Mouse (Mus musculus) liver, adult 2 months (tissue): Measurements from ENCODE around the gene Eif4a1.
A peak's percentile ranks its signal among the peaks of the same experiment; 100 is the strongest.

ENCODE experiments used
- CTCF ChIP-seq: fragments of 200-500 bp; IDR thresholded peaks from 2 replicates; pipeline ENCODE4 v1.5.1; 2011; ENCODE audit warnings: low read depth, low read length, control low read depth
- POLR2A ChIP-seq: fragments of 200-500 bp; IDR thresholded peaks from 2 replicates; pipeline ENCODE4 v1.6.1; 2011; ENCODE audit warnings: low read length, control low read depth; ENCODE audit not compliant: insufficient read depth; ENCODE audit errors: extremely low read depth

- TF ChIP-seq CTCF (no peak), POLR2A (peak; percentile 86)
Observed at GRCm38 (mm10) chr11:69681314-69682208, 9.3 kb upstream of the Eif4a1 start, which contains the start of gene Senp3.
